In genomic region chr5:140095203-140095602, GRCm38 (mm10) we compare ENCODE assay signal across 9 mouse cellular contexts.
DNase-seq lines count a peak whose midpoint lies in the region; ATAC-seq lines count a peak whose summit lies in the region.
"Had no signal": no experiment of that assay in that cellular context is flagged by ENCODE, and none has a peak within 500 bp of the region (broad histone marks: within the 10 kb centered on the region; RNA-seq: fewer than 3 reads in every experiment).

No protein-coding gene starts in this region.

- no peaks in the 10 kb centered on the region for H3K9me3 ChIP-seq in hindbrain, embryonic 12.5 days (replicated peaks)
- H3K9me3 ChIP-seq in neural tube, embryonic 14.5 days (ENCODE audit: control insufficient read depth, low read length), result no peaks in the 10 kb centered on the region

- H3K36me3 ChIP-seq in hindbrain, embryonic 12.5 days, result 0 out of 2 replicates have a peak, but pooled peaks cover 3% of the 10 kb centered on the region
- H3K36me3 ChIP-seq in neural tube, embryonic 14.5 days (ENCODE audit: control insufficient read depth, insufficient read depth, low read length), result no peaks in the 10 kb centered on the region

- H3K27ac ChIP-seq in hindbrain, embryonic 12.5 days, result peak overlapping the region; percentile 80
- peak overlapping the region; percentile 46; the same call in 1 of the 2 replicates for H3K27ac ChIP-seq in neural tube, embryonic 14.5 days (ENCODE audit: low read depth, low read length)

- no peak overlapping the region; the same call in 1 of the 2 replicates for H3K4me2 ChIP-seq in hindbrain, embryonic 12.5 days (replicated peaks)
- H3K4me2 ChIP-seq in neural tube, embryonic 14.5 days (ENCODE audit: low read depth, low read length), result no peak overlapping the region

- no peak overlapping the region for H3K4me3 ChIP-seq in hindbrain, embryonic 12.5 days
- no peak overlapping the region for H3K4me3 ChIP-seq in neural tube, embryonic 14.5 days (ENCODE audit: low read depth, low read length)

- H3K27me3 ChIP-seq in hindbrain, embryonic 12.5 days, result no peaks in the 10 kb centered on the region
- H3K27me3 ChIP-seq in neural tube, embryonic 14.5 days (ENCODE audit: control insufficient read depth, insufficient read depth, low read length), result no peaks in the 10 kb centered on the region

- H3K9ac ChIP-seq in hindbrain, embryonic 12.5 days, result no peak overlapping the region
- no peak overlapping the region for H3K9ac ChIP-seq in neural tube, embryonic 14.5 days (replicated peaks; ENCODE audit: low read depth, low read length)

- peak; percentile 9 for DNase-seq in embryo, embryonic 10.5 days (ENCODE audit: low spot score)
- no peak for DNase-seq in embryo, embryonic 10 days (ENCODE audit: low spot score)
- DNase-seq in left cerebral cortex, adult 18-20 months (ENCODE audit: low spot score in 2 of 2), result peak; percentile 23 to 38
- no peak for DNase-seq in gastrocnemius, postnatal 4 days (ENCODE audit: low spot score in 2 of 2)
- DNase-seq in heart, adult 11 months, result no peak
- DNase-seq: cerebellum, adult 11-12 months had no signal

- WGBS in hindbrain, embryonic 12.5 days, result 20% methylated on average over 2 of the region's 2 CpGs
- WGBS in neural tube, embryonic 14.5 days, result 20% methylated on average over 2 of the region's 2 CpGs

- H3K4me1 ChIP-seq in hindbrain, embryonic 12.5 days, result peaks cover 38% of the 10 kb centered on the region
- peaks cover 2% of the 10 kb centered on the region for H3K4me1 ChIP-seq in neural tube, embryonic 14.5 days (ENCODE audit: control insufficient read depth, insufficient read depth, low read length)

- ATAC-seq in hindbrain, embryonic 12.5 days (ENCODE audit: low FRiP score), result peak; percentile 83
- ATAC-seq in neural tube, embryonic 14.5 days (ENCODE audit: low read depth), result peak; percentile 77
- no peak for ATAC-seq in CD4-positive, CD25-positive, alpha-beta regulatory T cell, adult 4 months

Comparison
In these comparisons a context has a peak if more than half of its experiments do, and no peak if none do; other contexts are left out.
1. DNase-seq: peak in embryo, embryonic 10.5 days (single experiment) and left cerebral cortex, adult 18-20 months (2 of 2); none in embryo, embryonic 10 days (single experiment), gastrocnemius, postnatal 4 days (0 of 2) and heart, adult 11 months (single experiment).